Mouse (Mus musculus) T-cell, adult 2 months (primary cell): ENCODE measurements around the gene Spsb4.

Source experiments
- DNase-seq: peaks from one replicate; pipeline ENCODE4 v3.0.0; 2022; ENCODE audit warnings: low spot score

The Spsb4 gene

DNA sequence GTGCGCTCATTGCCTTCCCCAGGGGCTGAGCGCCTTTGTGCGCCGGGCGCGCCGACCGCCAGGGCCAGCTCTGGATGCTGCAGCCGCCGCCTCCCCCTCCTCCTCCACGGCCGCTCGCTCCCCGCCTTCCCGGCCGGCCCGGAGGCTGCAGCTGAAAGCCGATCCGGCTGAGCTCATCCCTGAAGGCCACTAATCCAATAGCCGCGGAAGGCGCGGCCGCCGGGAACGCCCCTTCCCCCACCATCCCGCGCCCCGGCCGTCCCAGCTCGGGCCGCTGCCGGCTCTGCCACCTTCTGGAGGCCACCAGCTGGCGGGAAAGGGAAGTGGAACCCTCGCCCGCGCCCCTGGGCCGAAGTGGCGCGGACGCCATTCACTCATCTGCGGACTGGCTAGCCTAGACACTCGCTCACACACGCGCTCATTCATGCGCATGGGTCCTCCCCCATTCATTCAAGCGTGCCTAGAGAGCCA, at the start of gene Spsb4:
Gene Spsb4, minus strand, starts transcription at position 167 of the 471 bp plus-strand sequence.
- DNase-seq, result no peak

- DNase-seq, result no peak
These were observed 49.1 kb upstream of the Spsb4 start for GRCm38 (mm10) chr9:97067761-97068160.

DNA sequence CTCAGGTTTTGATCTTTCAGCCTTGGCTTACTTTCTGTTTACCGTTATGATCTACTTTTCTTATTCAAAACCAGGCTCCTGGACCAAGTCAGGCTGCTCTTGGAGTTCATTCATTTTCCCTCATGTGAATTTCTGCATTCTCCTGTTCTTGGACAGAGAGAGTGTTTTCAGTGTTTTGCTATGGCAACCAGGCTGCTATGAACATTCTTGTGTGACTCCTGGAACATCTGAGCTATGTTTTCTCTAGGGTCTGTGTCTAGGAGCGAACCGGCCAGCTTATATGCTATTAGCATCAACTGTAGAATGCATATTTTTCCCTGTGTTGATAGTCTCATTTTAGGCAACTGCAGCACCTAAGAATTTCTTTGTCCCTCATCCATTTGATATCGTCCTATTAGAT, 47.2 kb upstream of the Spsb4 start:
- DNase-seq, result no peak

- DNase-seq, result no peak
These were observed 46.6 kb upstream of the Spsb4 start for GRCm38 (mm10) chr9:97065216-97065615.

DNA sequence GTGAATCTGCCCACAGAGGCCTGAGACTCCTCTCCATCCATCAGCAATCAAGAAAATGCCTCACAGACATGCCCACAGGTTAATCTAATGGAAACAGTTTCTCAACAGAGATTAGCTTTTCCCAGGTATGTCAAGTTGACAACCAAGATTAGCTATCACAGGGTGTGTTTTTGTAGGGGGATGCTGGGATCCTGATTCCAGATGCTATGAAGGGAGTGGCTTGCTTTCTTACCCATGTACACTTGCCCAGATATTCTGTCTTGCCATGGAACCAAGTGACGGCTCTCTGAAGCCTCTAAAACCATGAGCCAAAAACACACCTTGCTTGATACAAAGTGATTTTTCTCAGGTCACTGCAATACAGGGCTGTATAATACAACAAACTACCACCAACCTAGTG, 45.5 kb upstream of the Spsb4 start:
- DNase-seq, result no peak

- no peak for DNase-seq
These were observed 43.1 kb upstream of the Spsb4 start for GRCm38 (mm10) chr9:97061696-97062095.

- no peak for DNase-seq
These were observed 38.1 kb upstream of the Spsb4 start for GRCm38 (mm10) chr9:97056541-97057338.

DNA sequence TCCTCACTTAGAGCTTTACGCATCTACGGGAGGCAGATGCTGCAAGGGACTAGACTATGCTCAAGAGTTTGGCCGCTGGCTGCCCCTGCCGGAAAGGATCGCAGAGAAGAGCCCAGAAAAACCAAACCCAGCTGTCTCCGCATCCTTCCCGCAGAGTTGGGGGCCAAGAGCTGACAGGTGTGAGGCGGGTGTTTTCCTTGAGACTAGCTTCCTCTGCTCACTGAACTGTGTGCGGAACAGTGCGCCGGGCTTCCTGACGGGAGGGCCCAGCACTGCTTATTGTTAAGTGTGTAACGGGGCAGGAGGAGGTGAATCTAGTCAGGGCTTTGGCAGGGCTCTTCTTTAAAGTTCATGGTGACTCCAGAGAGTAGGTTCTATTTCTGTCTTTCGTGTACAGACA, 37.3 kb upstream of the Spsb4 start:
- no peak for DNase-seq

- DNase-seq, result no peak
These were observed 32.5 kb upstream of the Spsb4 start for GRCm38 (mm10) chr9:97051176-97051575.

DNA sequence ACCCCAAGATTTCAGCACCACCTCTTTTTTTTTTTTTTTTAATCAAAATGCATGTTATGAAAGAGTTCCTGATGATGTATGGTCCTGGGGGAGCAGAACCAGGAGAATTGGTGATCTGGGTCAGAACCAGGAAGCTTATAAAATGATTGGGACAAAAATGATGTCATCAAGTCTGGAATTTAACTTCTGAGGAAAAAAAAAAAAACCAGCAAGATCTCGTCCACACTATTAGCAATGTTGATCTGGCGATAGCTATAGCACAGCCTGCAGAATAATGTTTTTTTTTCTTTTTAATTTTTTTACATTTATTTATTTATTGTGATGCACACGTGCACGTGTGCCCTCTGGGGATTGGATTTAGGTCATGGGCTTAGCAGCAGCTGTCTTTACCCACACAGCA, 27.6 kb upstream of the Spsb4 start:
- DNase-seq, result no peak

DNA sequence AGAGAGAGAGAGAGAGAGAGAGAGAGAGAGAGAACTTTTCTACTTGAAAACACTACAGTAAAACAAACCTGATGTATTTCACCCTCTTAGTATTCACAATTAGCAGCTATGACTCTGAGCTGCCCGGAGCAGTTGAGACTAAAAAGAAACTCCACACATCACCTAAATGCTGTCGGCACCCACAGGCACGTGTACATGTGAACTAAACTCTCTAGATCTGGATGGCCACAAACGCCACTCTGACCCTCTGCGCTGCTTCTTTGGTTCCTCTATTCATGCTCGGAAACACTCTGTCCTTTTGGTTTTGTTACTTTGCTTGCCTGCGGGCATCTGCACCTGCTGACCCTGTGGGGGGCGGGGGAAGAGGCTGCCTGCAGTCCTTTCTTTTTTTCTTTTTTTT, 23.0 kb upstream of the Spsb4 start:
- no peak for DNase-seq

DNA sequence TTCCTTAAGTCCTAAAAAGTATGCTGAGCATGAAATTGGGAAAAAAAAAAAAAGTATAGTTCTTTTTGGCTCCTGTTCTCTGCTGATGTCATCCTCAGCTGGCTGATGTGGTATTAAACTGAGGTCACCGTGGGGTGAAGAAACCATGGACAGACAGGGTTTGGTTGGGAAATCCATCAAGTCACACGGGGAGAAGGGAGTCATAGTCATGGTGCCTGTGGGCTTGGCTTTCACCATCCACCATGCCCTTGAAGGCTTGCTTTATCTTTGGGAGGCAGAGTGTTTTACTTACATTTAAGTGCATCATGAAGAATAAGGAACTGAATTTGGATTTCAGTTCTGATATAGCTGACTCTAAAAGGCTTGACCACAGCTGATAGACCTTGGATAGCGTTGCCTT, 19.4 kb upstream of the Spsb4 start:
- DNase-seq, result no peak

DNA sequence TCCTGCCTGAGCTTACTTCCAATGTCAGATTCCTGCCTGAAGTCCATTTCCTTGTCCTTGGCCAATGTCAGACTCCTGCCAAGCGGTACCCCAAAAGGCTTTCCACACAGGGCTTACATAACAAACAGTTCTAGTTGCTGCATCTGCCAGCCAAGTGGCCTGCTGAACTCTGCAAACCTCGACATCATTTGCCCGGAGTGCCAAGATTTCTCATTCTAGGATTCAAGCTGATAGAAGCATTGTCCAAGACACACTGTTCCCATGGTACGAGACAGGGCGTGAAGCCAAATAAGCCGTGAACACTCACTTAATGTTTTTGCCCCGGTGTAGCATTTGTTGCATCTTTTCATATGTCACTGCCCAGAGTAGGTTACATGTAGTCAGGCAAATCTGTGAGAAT, 18.0 kb upstream of the Spsb4 start:
- no peak for DNase-seq

- no peak for DNase-seq
These were observed 8.7 kb upstream of the Spsb4 start for GRCm38 (mm10) chr9:97027361-97027760.

DNA sequence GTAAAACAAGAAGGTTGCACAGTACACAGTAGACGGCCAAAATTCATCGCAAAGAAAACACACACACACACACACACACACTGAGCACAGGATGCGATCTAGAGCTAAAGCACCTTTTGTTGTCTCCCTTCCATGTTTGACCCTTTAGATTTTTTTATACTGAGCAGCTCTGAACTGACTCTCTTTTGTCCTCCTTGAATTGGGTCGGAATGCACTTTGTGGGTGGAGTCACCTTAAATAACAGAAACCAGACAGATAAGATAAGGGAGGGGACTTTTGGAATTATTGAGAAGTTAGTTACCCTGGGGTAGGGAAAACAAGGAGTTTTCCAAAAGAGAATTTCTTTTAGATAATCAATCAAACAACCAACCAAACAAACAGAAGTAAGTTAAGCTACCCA, 7.4 kb upstream of the Spsb4 start:
- no peak for DNase-seq

DNA sequence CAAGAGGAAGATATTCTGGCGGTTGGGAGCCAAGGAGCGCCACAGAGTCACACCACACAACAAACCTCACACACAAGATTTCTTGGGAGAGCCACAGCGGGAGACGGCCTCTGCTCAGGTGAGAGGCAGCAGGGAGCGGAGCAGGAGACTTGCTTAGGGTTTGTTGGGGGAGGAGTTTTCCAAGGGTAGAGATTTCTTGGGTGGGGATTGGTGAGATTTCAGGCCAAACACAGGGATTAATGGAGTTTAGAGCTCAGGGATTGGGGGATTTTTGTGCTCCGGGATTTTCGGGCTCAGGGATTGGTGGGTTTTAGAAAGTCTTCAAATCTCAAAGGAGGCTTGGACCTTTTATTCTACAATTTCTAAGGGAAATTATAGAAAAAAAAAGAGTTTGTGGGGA, 5.8 kb upstream of the Spsb4 start:
- DNase-seq, result no peak

DNA sequence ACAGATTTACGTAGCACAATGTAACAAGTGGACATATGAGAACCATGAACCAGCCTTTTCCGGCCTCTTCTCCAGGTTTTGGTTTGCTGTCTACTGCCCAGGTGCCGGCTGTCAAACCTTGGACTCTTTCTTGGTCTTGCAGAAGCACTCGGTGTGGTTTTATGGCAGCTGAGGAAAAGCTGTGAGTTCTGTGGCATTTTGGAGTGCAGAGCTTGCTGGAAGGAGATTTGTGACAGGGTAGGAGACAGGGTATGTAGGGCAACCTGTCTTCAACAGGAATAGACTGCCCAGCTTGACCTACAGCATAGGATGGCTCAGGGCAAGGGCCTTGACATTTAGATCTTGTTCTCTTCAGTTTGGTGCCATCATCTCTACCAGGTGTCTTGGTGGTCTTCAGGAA, 4.3 kb upstream of the Spsb4 start:
- DNase-seq, result no peak

GRCm38 (mm10) chr9:97022371-97022770, 3.7 kb upstream of the Spsb4 start:
- DNase-seq, result no peak

GRCm38 (mm10) chr9:97020152-97020551, 1.5 kb upstream of the Spsb4 start:
- no peak for DNase-seq

- no peak for DNase-seq
These were observed 1.0 kb upstream of the Spsb4 start for GRCm38 (mm10) chr9:97019686-97020085.

DNA sequence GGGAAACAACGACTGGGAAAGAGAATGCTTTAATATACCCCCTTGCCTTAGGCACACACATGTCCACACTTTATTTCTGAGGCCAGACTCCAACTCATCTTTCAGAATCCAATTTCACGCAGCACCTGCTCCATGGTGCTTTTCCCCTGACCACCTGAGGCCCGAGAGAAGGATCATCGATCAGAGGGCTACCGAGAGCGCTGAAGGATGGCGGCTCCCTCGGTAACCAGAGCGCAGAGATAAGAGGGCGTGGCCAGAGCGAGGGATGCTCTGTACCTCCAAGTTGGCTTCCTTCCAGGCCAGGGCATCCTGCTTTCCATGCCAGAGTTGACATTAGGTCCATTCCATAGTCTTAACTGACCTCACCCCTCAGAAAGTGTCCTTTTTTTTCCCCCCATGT, 588 bp upstream of the Spsb4 start:
- DNase-seq, result no peak

DNA sequence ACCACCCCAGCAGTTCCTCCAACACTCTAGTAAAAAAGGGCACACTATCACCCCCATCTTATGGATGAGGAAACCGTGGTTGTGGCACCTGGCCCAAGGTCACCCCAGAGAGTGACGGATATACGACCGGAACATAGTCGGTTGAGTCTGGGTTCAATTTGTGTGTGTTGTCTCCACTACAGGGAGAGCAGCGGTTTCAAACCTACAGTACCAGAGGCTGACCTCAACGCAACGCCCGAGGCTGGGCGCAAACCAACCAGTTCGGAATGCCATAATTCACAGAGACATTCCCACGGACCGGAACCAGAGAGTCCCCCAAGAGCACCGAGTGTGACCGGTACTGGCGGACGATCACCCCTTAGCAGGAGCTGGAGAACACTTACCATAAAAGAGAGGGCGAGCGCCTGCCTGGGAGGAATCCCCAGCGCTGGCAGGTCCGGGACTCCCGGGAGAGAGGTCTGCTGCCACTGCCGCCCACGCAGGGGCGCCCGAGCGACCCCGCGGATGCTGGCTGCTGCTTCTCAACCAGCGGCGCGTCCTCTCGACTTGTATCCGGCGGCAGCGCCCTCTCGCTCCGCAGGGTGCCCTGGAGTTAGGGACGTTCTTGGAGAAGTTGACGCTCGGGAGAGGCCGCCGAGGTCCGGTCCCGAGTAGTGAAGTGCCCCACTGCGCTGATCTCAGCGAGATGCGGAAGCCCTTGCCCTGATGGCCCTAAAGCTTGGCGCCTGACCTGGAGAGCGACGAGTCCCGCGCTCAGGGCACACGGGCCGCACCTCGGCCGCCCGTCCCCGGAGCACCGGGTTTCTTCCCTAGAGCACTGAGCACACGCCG, 617 bp downstream of the Spsb4 start:
- peak; percentile 12 for DNase-seq

DNA sequence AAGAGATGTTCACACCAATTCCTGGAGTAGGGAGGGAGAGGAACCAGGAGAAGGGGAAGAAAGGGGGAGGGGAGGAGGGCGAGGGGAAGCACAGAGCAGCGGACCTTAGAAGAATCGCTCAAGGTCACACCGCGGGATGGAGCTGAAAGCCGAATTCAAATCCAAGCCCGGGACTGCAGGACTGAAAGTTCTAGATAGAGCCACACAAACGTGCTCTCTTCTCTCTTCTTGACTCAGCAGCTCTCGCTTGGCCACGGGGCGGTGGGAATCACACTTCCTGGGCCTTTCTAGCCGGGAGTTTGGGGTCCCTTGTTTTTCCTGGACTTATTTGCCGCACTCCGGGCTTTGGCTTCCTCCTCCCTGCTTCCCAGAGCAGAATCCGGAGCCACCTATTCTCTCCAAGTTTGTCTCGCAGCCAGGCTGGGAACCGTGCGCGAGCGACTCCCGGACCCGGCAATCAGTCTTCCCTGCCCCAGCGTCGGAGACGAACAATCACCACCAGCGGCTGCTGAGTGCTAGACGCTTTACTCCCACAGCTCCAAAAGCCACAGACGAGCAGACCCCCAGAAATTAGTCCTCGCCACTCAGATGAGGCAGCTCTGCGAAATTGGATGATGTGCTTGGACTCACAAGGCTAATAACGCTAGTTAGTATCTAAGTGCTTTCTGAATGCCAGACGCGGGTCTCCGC, 1.4 kb downstream of the Spsb4 start:
- no peak for DNase-seq
